Mouse (Mus musculus): ENCODE results near the gene 4933406M09Rik. TPM values are rescaled to one million over a fixed set of nuclear protein-coding genes. Genes with fewer than 3 reads are reported as not detected.

Gene 4933406M09Rik
- polyA plus RNA-seq, 1 experiment: not detected

- H3K9me3 ChIP-seq (replicated peaks; ENCODE audit: control insufficient read depth, insufficient read depth, low read length, poor library complexity, severe bottlenecking): no peaks in the 10 kb centered on the region
- no peak overlapping the region for H3K9ac ChIP-seq (ENCODE audit: low read depth, poor library complexity, severe bottlenecking)
- peaks cover 1% of the 10 kb centered on the region for H3K4me1 ChIP-seq (ENCODE audit: control insufficient read depth, insufficient read depth, low read length)
- no peaks in the 10 kb centered on the region for H3K27me3 ChIP-seq (ENCODE audit: control insufficient read depth, insufficient read depth, low read length, poor library complexity, severe bottlenecking)
- no peak overlapping the region for H3K4me3 ChIP-seq (ENCODE audit: low read depth, low read length)
- H3K36me3 ChIP-seq (ENCODE audit: control insufficient read depth, insufficient read depth, low read length, poor library complexity, severe bottlenecking): peaks cover 48% of the 10 kb centered on the region
- no peak overlapping the region for H3K27ac ChIP-seq (ENCODE audit: insufficient read depth, low read length)
- TF ChIP-seq CTCF (IDR thresholded peaks at IDR 0.05; ENCODE audit: low read depth, low read length) (no peak), EP300 (IDR thresholded peaks at IDR 0.05; ENCODE audit: insufficient read depth, low read depth, low read length) (no peak), POLR2A (IDR thresholded peaks at IDR 0.05; ENCODE audit: insufficient read depth, low read length) (no peak)
These were observed 40.5 kb downstream of the 4933406M09Rik start for GRCm38 (mm10) chr1:134426289-134426688.

GRCm38 (mm10) chr1:134433002-134433401 is 47.3 kb downstream of the 4933406M09Rik start:
- Histone ChIP-seq H3K27ac (ENCODE audit: insufficient read depth, low read length) (peak overlapping the region; percentile 96), H3K9me3 (replicated peaks; ENCODE audit: control insufficient read depth, insufficient read depth, low read length, poor library complexity, severe bottlenecking) (no peaks in the 10 kb centered on the region), H3K27me3 (ENCODE audit: control insufficient read depth, insufficient read depth, low read length, poor library complexity, severe bottlenecking) (no peaks in the 10 kb centered on the region), H3K4me3 (ENCODE audit: low read depth, low read length) (no peak overlapping the region), H3K36me3 (ENCODE audit: control insufficient read depth, insufficient read depth, low read length, poor library complexity, severe bottlenecking) (peaks cover 24% of the 10 kb centered on the region), H3K4me1 (ENCODE audit: control insufficient read depth, insufficient read depth, low read length) (peaks cover 2% of the 10 kb centered on the region), H3K9ac (ENCODE audit: low read depth, poor library complexity, severe bottlenecking) (no peak overlapping the region)
- TF ChIP-seq EP300 (IDR thresholded peaks at IDR 0.05; ENCODE audit: insufficient read depth, low read depth, low read length): peak; percentile 74
- no peak for TF ChIP-seq POLR2A (IDR thresholded peaks at IDR 0.05; ENCODE audit: insufficient read depth, low read length)
- TF ChIP-seq CTCF (IDR thresholded peaks at IDR 0.05; ENCODE audit: low read depth, low read length): no peak

DNA sequence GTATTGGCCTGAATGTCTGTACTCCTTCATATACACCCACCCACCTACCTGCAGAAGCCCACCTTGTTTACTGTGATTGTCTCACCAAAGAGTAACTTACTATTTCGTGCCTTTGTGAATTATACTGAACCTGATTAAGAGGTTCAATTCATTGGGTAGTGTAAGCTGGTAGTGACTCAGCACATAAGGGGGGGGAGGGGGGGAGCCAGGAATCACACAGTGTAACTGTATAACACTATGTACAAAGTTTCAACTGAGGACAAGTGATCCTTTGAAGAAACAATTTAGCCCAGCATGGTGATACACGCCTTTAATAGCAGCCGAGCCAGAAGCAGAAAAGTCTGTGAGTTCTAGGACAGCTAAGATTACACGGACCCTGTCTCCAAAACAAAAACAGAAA is 47.7 kb downstream of the 4933406M09Rik start:
- Histone ChIP-seq H3K4me1 (ENCODE audit: control insufficient read depth, insufficient read depth, low read length) (peaks cover 2% of the 10 kb centered on the region), H3K4me3 (ENCODE audit: low read depth, low read length) (no peak overlapping the region), H3K27me3 (ENCODE audit: control insufficient read depth, insufficient read depth, low read length, poor library complexity, severe bottlenecking) (no peaks in the 10 kb centered on the region), H3K36me3 (ENCODE audit: control insufficient read depth, insufficient read depth, low read length, poor library complexity, severe bottlenecking) (peaks cover 20% of the 10 kb centered on the region), H3K9ac (ENCODE audit: low read depth, poor library complexity, severe bottlenecking) (no peak overlapping the region), H3K27ac (ENCODE audit: insufficient read depth, low read length) (peak overlapping the region; percentile 74), H3K9me3 (replicated peaks; ENCODE audit: control insufficient read depth, insufficient read depth, low read length, poor library complexity, severe bottlenecking) (no peaks in the 10 kb centered on the region)
- TF ChIP-seq POLR2A (IDR thresholded peaks at IDR 0.05; ENCODE audit: insufficient read depth, low read length): no peak

DNA sequence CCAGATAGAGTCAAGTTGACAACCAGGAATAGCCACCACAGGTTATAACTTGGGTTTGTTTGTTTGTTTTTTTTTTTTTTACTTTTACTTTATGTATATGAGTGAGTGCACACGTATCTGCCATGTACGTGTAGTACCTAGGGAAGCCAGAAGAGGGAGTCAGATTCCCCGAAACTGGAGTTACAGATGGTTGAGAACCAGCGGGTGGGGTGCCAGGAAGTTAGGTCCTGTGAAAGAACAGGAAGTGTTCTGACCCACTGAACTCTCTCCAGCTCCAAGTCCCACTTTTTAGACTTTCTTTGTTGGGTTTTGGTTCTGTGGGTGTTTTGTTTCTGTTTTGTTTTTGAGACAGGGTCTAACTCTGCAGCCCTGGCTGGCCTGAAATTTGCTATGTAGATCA is 49.7 kb downstream of the 4933406M09Rik start:
- Histone ChIP-seq H3K4me3 (ENCODE audit: low read depth, low read length) (no peak overlapping the region; the same call in 1 of the 2 replicates), H3K9me3 (replicated peaks; ENCODE audit: control insufficient read depth, insufficient read depth, low read length, poor library complexity, severe bottlenecking) (no peaks in the 10 kb centered on the region), H3K27ac (ENCODE audit: insufficient read depth, low read length) (peak overlapping the region; percentile 40; the same call in 1 of the 2 replicates), H3K4me1 (ENCODE audit: control insufficient read depth, insufficient read depth, low read length) (peaks cover 2% of the 10 kb centered on the region), H3K9ac (ENCODE audit: low read depth, poor library complexity, severe bottlenecking) (no peak overlapping the region; the same call in 1 of the 2 replicates), H3K36me3 (ENCODE audit: control insufficient read depth, insufficient read depth, low read length, poor library complexity, severe bottlenecking) (peaks cover 15% of the 10 kb centered on the region), H3K27me3 (ENCODE audit: control insufficient read depth, insufficient read depth, low read length, poor library complexity, severe bottlenecking) (no peaks in the 10 kb centered on the region)
- TF ChIP-seq CTCF (IDR thresholded peaks at IDR 0.05; ENCODE audit: low read depth, low read length) (peak; percentile 42), POLR2A (IDR thresholded peaks at IDR 0.05; ENCODE audit: insufficient read depth, low read length) (no peak), EP300 (IDR thresholded peaks at IDR 0.05; ENCODE audit: insufficient read depth, low read depth, low read length) (no peak)

DNA sequence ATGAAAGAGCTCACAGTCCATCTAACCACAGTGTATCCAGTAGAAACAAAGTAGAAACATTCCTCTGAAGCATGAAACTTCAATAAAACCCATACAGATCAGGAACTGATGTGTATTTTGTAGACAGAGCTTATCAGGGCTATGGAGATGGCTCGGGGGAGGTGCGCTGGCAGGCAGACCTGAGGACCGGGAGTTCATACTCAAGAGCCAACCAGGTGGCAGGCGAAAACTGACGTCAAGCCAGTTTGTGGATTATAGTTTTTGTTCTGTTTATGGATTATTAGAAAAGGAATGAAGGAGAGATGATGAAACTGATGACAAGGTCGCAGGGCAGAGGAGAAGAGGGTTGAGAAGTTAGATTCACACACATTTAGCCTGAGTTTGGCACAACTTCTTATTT is 54.7 kb downstream of the 4933406M09Rik start:
- Histone ChIP-seq H3K4me3 (ENCODE audit: low read depth, low read length) (no peak overlapping the region), H3K27ac (ENCODE audit: insufficient read depth, low read length) (no peak overlapping the region), H3K4me1 (ENCODE audit: control insufficient read depth, insufficient read depth, low read length) (peaks cover 1% of the 10 kb centered on the region), H3K9ac (ENCODE audit: low read depth, poor library complexity, severe bottlenecking) (no peak overlapping the region), H3K27me3 (ENCODE audit: control insufficient read depth, insufficient read depth, low read length, poor library complexity, severe bottlenecking) (no peaks in the 10 kb centered on the region), H3K36me3 (ENCODE audit: control insufficient read depth, insufficient read depth, low read length, poor library complexity, severe bottlenecking) (no peaks in the 10 kb centered on the region), H3K9me3 (replicated peaks; ENCODE audit: control insufficient read depth, insufficient read depth, low read length, poor library complexity, severe bottlenecking) (peaks cover 4% of the 10 kb centered on the region; the same call in 1 of the 2 replicates)
- TF ChIP-seq EP300 (IDR thresholded peaks at IDR 0.05; ENCODE audit: insufficient read depth, low read depth, low read length) (no peak), CTCF (IDR thresholded peaks at IDR 0.05; ENCODE audit: low read depth, low read length) (no peak), POLR2A (IDR thresholded peaks at IDR 0.05; ENCODE audit: insufficient read depth, low read length) (no peak)

Other genes with a start within 250 kb of the 4933406M09Rik start
- gene Chil1, start 203.8 kb upstream of the 4933406M09Rik start, polyA plus RNA-seq (2011; ENCODE audit: insufficient read depth, insufficient read length, low read depth, missing spikeins): 1.3 and 1.8 TPM in 2 replicates
- gene Mybph, start 192.5 kb upstream of the 4933406M09Rik start, polyA plus RNA-seq (2011; ENCODE audit: insufficient read depth, insufficient read length, low read depth, missing spikeins): not detected in 2 replicates
- 0.18 TPM in 1 of 2 replicates, not detected in the other for gene Adora1, start 150.5 kb upstream of the 4933406M09Rik start, polyA plus RNA-seq (2011; ENCODE audit: insufficient read depth, insufficient read length, low read depth, missing spikeins)
- gene Myog, start 96.0 kb upstream of the 4933406M09Rik start, polyA plus RNA-seq (2011; ENCODE audit: insufficient read depth, insufficient read length, low read depth, missing spikeins): not detected in 2 replicates
- gene Ppfia4, start 53.0 kb upstream of the 4933406M09Rik start, polyA plus RNA-seq (2011; ENCODE audit: insufficient read depth, insufficient read length, low read depth, missing spikeins): 8.8 and 11.0 TPM in 2 replicates
- 105 and 110 TPM in 2 replicates for gene Tmem183a, start 24.0 kb upstream of the 4933406M09Rik start, polyA plus RNA-seq (2011; ENCODE audit: insufficient read depth, insufficient read length, low read depth, missing spikeins)
- 70.8 and 81.3 TPM in 2 replicates for gene Cyb5r1, start 19.6 kb downstream of the 4933406M09Rik start, polyA plus RNA-seq (2011; ENCODE audit: insufficient read depth, insufficient read length, low read depth, missing spikeins)
- gene Adipor1, start 29.4 kb downstream of the 4933406M09Rik start, polyA plus RNA-seq (2011; ENCODE audit: insufficient read depth, insufficient read length, low read depth, missing spikeins): 118 and 119 TPM in 2 replicates
- 42.9 and 46.5 TPM in 2 replicates for gene Klhl12, start 69.6 kb downstream of the 4933406M09Rik start, polyA plus RNA-seq (2011; ENCODE audit: insufficient read depth, insufficient read length, low read depth, missing spikeins)
- 21.8 and 22.7 TPM in 2 replicates for gene Rabif, start 108.7 kb downstream of the 4933406M09Rik start, polyA plus RNA-seq (2011; ENCODE audit: insufficient read depth, insufficient read length, low read depth, missing spikeins)
- gene Mgat4e, start 163.7 kb downstream of the 4933406M09Rik start, polyA plus RNA-seq (2011; ENCODE audit: insufficient read depth, insufficient read length, low read depth, missing spikeins): 1.3 and 1.6 TPM in 2 replicates
- gene Kdm5b, start 174.2 kb downstream of the 4933406M09Rik start, polyA plus RNA-seq (2011; ENCODE audit: insufficient read depth, insufficient read length, low read depth, missing spikeins): 161 and 181 TPM in 2 replicates

Measured in ES-Bruce4 (cell line).